Mouse (Mus musculus): ENCODE results near the gene Wiz.

The Wiz gene

GRCm38 (mm10) chr17:32349851-32350381, 39.3 kb downstream of the Wiz start:
- peak in 1 of 2 experiments; percentile 45 for DNase-seq (ENCODE audit: low spot score in 2 of 2)

GRCm38 (mm10) chr17:32349037-32349732, 40.1 kb downstream of the Wiz start:
- no peak for DNase-seq (ENCODE audit: low spot score in 2 of 2)

- DNase-seq (ENCODE audit: low spot score in 2 of 2), result no peak
These were observed 40.8 kb downstream of the Wiz start for GRCm38 (mm10) chr17:32348406-32348805.

- DNase-seq (ENCODE audit: low spot score in 2 of 2), result no peak
These were observed 48.1 kb downstream of the Wiz start for GRCm38 (mm10) chr17:32341102-32341501.

- no peak for DNase-seq (ENCODE audit: low spot score in 2 of 2)
These were observed 49.1 kb downstream of the Wiz start for GRCm38 (mm10) chr17:32340110-32340509.

GRCm38 (mm10) chr17:32335869-32336268, 53.4 kb downstream of the Wiz start:
- DNase-seq (ENCODE audit: low spot score in 2 of 2), result no peak

GRCm38 (mm10) chr17:32334921-32335320, 54.3 kb downstream of the Wiz start:
- no peak for DNase-seq (ENCODE audit: low spot score in 2 of 2)

- no peak for DNase-seq (ENCODE audit: low spot score in 2 of 2)
These were observed 55.5 kb downstream of the Wiz start for GRCm38 (mm10) chr17:32333675-32334303.

GRCm38 (mm10) chr17:32327501-32327900, 61.7 kb downstream of the Wiz start:
- DNase-seq (ENCODE audit: low spot score in 2 of 2), result no peak

GRCm38 (mm10) chr17:32322809-32323208, 66.4 kb downstream of the Wiz start:
- no peak for DNase-seq (ENCODE audit: low spot score in 2 of 2)

GRCm38 (mm10) chr17:32321836-32322235, 67.4 kb downstream of the Wiz start:
- DNase-seq (ENCODE audit: low spot score in 2 of 2), result no peak

GRCm38 (mm10) chr17:32321390-32321734, 67.9 kb downstream of the Wiz start:
- no peak for DNase-seq (ENCODE audit: low spot score in 2 of 2)

GRCm38 (mm10) chr17:32320597-32321389, 68.4 kb downstream of the Wiz start, which contains the start of gene Akap8:
Gene Akap8 (minus strand): TSS chr17:32321238.
- DNase-seq (ENCODE audit: low spot score in 2 of 2), result peak; percentile 99

- DNase-seq (ENCODE audit: low spot score in 2 of 2), result no peak
These were observed 69.3 kb downstream of the Wiz start for GRCm38 (mm10) chr17:32319950-32320349.

- DNase-seq (ENCODE audit: low spot score in 2 of 2), result no peak
These were observed 71.5 kb downstream of the Wiz start for GRCm38 (mm10) chr17:32317708-32318107.

GRCm38 (mm10) chr17:32317032-32317431, 72.2 kb downstream of the Wiz start:
- no peak for DNase-seq (ENCODE audit: low spot score in 2 of 2)

GRCm38 (mm10) chr17:32315560-32315959, 73.7 kb downstream of the Wiz start:
- no peak for DNase-seq (ENCODE audit: low spot score in 2 of 2)

GRCm38 (mm10) chr17:32313892-32314291, 75.3 kb downstream of the Wiz start:
- DNase-seq (ENCODE audit: low spot score in 2 of 2), result no peak

- DNase-seq (ENCODE audit: low spot score in 2 of 2), result no peak
These were observed 76.4 kb downstream of the Wiz start for GRCm38 (mm10) chr17:32312801-32313200.

- no peak for DNase-seq (ENCODE audit: low spot score in 2 of 2)
These were observed 81.3 kb downstream of the Wiz start for GRCm38 (mm10) chr17:32307963-32308362.

Measured in frontal cortex, postnatal 14 days (tissue).